Mouse (Mus musculus) embryonic fibroblast, embryonic 13.5 days (primary cell): ENCODE measurements at regions not wholly inside any gene's neighbourhood (a gene's known extent, or its start where the extent isn't known, plus 50 kb on each side); places are given as distances from the start of the nearest gene placed in this dataset.

Experiments
- H3K27ac ChIP-seq: 2 replicates; pipeline ENCODE4 v1.5.1; 2012; ENCODE audit warnings: low read length, control low read depth, inconsistent platforms; ENCODE audit not compliant: insufficient read depth
- H3K4me1 ChIP-seq: 2 replicates; pipeline ENCODE4 v1.6.1; 2011; ENCODE audit warnings: low read length; ENCODE audit not compliant: control insufficient read depth, insufficient read depth
- H3K4me3 ChIP-seq: 2 replicates; pipeline ENCODE4 v1.5.1; 2011; ENCODE audit warnings: mild to moderate bottlenecking, control low read depth, low read length; ENCODE audit not compliant: insufficient read depth
- CTCF ChIP-seq: IDR thresholded peaks from 2 replicates; pipeline ENCODE4 v1.5.1; 2011; ENCODE audit warnings: mild to moderate bottlenecking, control low read depth, low read length, moderate library complexity, borderline replicate concordance; ENCODE audit not compliant: insufficient read depth
- POLR2A ChIP-seq: IDR thresholded peaks from 2 replicates; pipeline ENCODE4 v1.6.1; 2011; ENCODE audit warnings: low read depth, mild to moderate bottlenecking, control low read depth, low read length, moderate library complexity

- H3K27ac ChIP-seq, result no peak overlapping the region
- H3K4me3 ChIP-seq, result no peak overlapping the region
- TF ChIP-seq CTCF (no peak), POLR2A (no peak)
- H3K4me1 ChIP-seq, result no peaks in the 10 kb centered on the region
These were observed 50.9 kb upstream of the 1810046K07Rik start for GRCm38 (mm10) chr9:51379589-51379988.

GRCm38 (mm10) chr9:51393921-51394320 is 65.2 kb upstream of the 1810046K07Rik start:
- Histone ChIP-seq H3K4me3 (no peak overlapping the region), H3K4me1 (peaks cover 9% of the 10 kb centered on the region), H3K27ac (no peak overlapping the region)
- TF ChIP-seq POLR2A (no peak), CTCF (no peak)

- peaks cover 9% of the 10 kb centered on the region for H3K4me1 ChIP-seq
- TF ChIP-seq CTCF (no peak), POLR2A (no peak)
- H3K27ac ChIP-seq, result peak overlapping the region; percentile 33
- no peak overlapping the region for H3K4me3 ChIP-seq
These were observed 65.7 kb upstream of the 1810046K07Rik start for GRCm38 (mm10) chr9:51394372-51394771.

- peaks cover 7% of the 10 kb centered on the region; the same call in 1 of the 2 replicates for H3K4me1 ChIP-seq
- TF ChIP-seq CTCF (no peak), POLR2A (no peak)
- H3K4me3 ChIP-seq, result no peak overlapping the region
- H3K27ac ChIP-seq, result peak overlapping the region; percentile 98
These were observed 68.1 kb upstream of the 1810046K07Rik start for GRCm38 (mm10) chr9:51396801-51397200.

GRCm38 (mm10) chr9:51397589-51398220 is 69.0 kb upstream of the 1810046K07Rik start:
- Histone ChIP-seq H3K4me3 (no peak overlapping the region), H3K27ac (peak overlapping the region; percentile 98), H3K4me1 (peaks cover 7% of the 10 kb centered on the region; the same call in 1 of the 2 replicates)
- no peak for TF ChIP-seq CTCF
- TF ChIP-seq POLR2A, result no peak

GRCm38 (mm10) chr9:51398886-51399285 is 70.2 kb upstream of the 1810046K07Rik start:
- H3K4me3 ChIP-seq, result no peak overlapping the region
- H3K27ac ChIP-seq, result peak overlapping the region; percentile 98
- TF ChIP-seq CTCF (no peak), POLR2A (0 out of 2 replicates have a peak, but pooled peaks have one; percentile 11)
- peaks cover 7% of the 10 kb centered on the region; the same call in 1 of the 2 replicates for H3K4me1 ChIP-seq

- peak overlapping the region; percentile 98 for H3K27ac ChIP-seq
- H3K4me1 ChIP-seq, result peaks cover 7% of the 10 kb centered on the region; the same call in 1 of the 2 replicates
- H3K4me3 ChIP-seq, result no peak overlapping the region
- TF ChIP-seq CTCF, result no peak
- TF ChIP-seq POLR2A, result no peak
These were observed 70.6 kb upstream of the 1810046K07Rik start for GRCm38 (mm10) chr9:51399356-51399755.

- H3K27ac ChIP-seq, result no peak overlapping the region
- H3K4me3 ChIP-seq, result no peak overlapping the region
- peaks cover 7% of the 10 kb centered on the region; the same call in 1 of the 2 replicates for H3K4me1 ChIP-seq
- TF ChIP-seq POLR2A, result no peak
- no peak for TF ChIP-seq CTCF
These were observed 73.1 kb upstream of the 1810046K07Rik start for GRCm38 (mm10) chr9:51401779-51402178.

GRCm38 (mm10) chr9:51407978-51408377 is 79.3 kb upstream of the 1810046K07Rik start:
- no peaks in the 10 kb centered on the region for H3K4me1 ChIP-seq
- no peak overlapping the region for H3K4me3 ChIP-seq
- no peak for TF ChIP-seq CTCF
- H3K27ac ChIP-seq, result no peak overlapping the region

GRCm38 (mm10) chr9:51418923-51419482 is 90.3 kb upstream of the 1810046K07Rik start:
- Histone ChIP-seq H3K4me3 (no peak overlapping the region), H3K27ac (no peak overlapping the region), H3K4me1 (peaks cover 5% of the 10 kb centered on the region)
- no peak for TF ChIP-seq POLR2A
- TF ChIP-seq CTCF, result no peak
